Mouse (Mus musculus): Measurements from ENCODE around the gene BC080695. TPM values are rescaled to one million over a fixed set of nuclear protein-coding genes. Genes with fewer than 3 reads are reported as not detected.
"Not testable (repeated sequence)": the region's sequence is repeated elsewhere in the genome, so short reads cannot be mapped to it uniquely, and the experiment has no call there.

Gene BC080695
- polyA plus RNA-seq (2015; fragmentation: Nextera tagmentation; extraction: Ambion mirVana) = not detected in 2 replicates

DNA sequence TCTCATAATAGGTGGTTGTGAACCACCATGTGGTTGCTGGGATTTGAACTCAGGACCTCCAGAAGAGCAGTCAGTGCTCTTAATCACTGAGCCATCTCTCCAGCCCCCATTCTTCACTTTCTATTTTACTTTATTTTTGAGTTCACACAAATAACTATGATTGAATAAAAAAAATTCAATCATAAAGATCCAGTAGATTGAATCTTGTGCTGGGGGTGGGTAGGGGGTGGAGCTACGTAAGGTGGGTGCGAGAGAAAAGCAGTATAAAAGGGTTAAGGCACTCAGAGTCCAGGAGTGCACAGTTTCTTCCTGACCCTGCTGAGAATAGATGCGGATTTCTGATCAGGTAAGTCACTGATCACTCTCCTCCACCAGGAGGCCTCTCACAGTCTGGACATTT is at the start of gene BC080695, which contains the start of gene Gm13057:
Gene BC080695, plus strand, starts transcription at position 301 of the 400 bp plus-strand sequence.
Gene Gm13057, plus strand, starts transcription at position 310 of the 400 bp plus-strand sequence.
- H3K9ac ChIP-seq (replicated peaks; ENCODE audit: low read depth); H3K9me3 ChIP-seq (ENCODE audit: low read length); H3K27me3 ChIP-seq (replicated peaks; ENCODE audit: insufficient read depth, low read length); ATAC-seq; H3K4me1 ChIP-seq (ENCODE audit: insufficient read depth, low read depth, low read length); H3K36me3 ChIP-seq (ENCODE audit: insufficient read depth, low read length); H3K4me2 ChIP-seq (replicated peaks; ENCODE audit: low read depth, low read length); DNase-seq (ENCODE audit: low spot score); H3K27ac ChIP-seq (ENCODE audit: low read length); H3K4me3 ChIP-seq (ENCODE audit: low read depth, low read length): not testable (repeated sequence)
- no CpG with 5 or more reads among the region's 3 CpGs for WGBS

DNA sequence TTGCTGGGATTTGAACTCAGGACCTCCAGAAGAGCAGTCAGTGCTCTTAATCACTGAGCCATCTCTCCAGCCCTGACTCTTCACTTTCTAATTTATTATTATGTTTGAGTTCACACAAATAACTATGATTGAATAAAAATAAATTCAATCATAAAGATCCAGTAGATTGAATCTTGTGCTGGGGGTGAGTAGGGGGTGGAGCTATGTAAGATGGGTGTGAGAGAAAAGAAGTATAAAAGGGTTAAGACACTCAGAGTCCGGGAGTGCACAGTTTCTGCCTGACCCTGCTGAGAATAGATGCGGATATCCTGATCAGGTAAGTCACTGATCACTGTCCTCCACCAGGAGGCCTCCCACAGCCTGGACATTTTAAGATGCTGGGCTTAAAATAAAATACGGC is 40.5 kb upstream of the BC080695 start, which contains the start of gene Gm13043:
Gene Gm13043, plus strand, starts transcription at position 301 of the 400 bp plus-strand sequence.
- Histone ChIP-seq H3K27ac (ENCODE audit: low read length) (no peak within 1 kb of the TSS), H3K36me3 (ENCODE audit: insufficient read depth, low read length) (no peaks in the 10 kb centered on the region), H3K4me1 (ENCODE audit: insufficient read depth, low read depth, low read length) (no peaks in the 10 kb centered on the region), H3K9me3 (ENCODE audit: low read length) (no peaks in the 10 kb centered on the region), H3K4me2 (replicated peaks; ENCODE audit: low read depth, low read length) (no peak within 1 kb of the TSS), H3K27me3 (replicated peaks; ENCODE audit: insufficient read depth, low read length) (no peaks in the 10 kb centered on the region), H3K9ac (replicated peaks; ENCODE audit: low read depth) (no peak within 1 kb of the TSS), H3K4me3 (ENCODE audit: low read depth, low read length) (no peak within 1 kb of the TSS)
- 74% methylated on average over 3 of the region's 3 CpGs for WGBS
- no peak for DNase-seq (ENCODE audit: low spot score)
- no peak for ATAC-seq
- no peak for TF ChIP-seq CTCF (IDR thresholded peaks at IDR 0.05)
- no peak for TF ChIP-seq EP300 (IDR thresholded peaks at IDR 0.05)

DNA sequence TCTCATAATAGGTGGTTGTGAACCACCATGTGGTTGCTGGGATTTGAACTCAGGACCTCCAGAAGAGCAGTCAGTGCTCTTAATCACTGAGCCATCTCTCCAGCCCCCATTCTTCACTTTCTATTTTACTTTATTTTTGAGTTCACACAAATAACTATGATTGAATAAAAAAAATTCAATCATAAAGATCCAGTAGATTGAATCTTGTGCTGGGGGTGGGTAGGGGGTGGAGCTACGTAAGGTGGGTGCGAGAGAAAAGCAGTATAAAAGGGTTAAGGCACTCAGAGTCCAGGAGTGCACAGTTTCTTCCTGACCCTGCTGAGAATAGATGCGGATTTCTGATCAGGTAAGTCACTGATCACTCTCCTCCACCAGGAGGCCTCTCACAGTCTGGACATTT is 15.8 kb upstream of the BC080695 start, which contains the start of gene Gm13040:
Gene Gm13040, plus strand, starts transcription at position 301 of the 400 bp plus-strand sequence.
- ATAC-seq; DNase-seq (ENCODE audit: low spot score); H3K36me3 ChIP-seq (ENCODE audit: insufficient read depth, low read length); H3K4me2 ChIP-seq (replicated peaks; ENCODE audit: low read depth, low read length); H3K9me3 ChIP-seq (ENCODE audit: low read length); H3K4me1 ChIP-seq (ENCODE audit: insufficient read depth, low read depth, low read length); H3K27ac ChIP-seq (ENCODE audit: low read length); H3K9ac ChIP-seq (replicated peaks; ENCODE audit: low read depth); H3K27me3 ChIP-seq (replicated peaks; ENCODE audit: insufficient read depth, low read length); H3K4me3 ChIP-seq (ENCODE audit: low read depth, low read length): not testable (repeated sequence)
- no CpG with 5 or more reads among the region's 3 CpGs for WGBS

DNA sequence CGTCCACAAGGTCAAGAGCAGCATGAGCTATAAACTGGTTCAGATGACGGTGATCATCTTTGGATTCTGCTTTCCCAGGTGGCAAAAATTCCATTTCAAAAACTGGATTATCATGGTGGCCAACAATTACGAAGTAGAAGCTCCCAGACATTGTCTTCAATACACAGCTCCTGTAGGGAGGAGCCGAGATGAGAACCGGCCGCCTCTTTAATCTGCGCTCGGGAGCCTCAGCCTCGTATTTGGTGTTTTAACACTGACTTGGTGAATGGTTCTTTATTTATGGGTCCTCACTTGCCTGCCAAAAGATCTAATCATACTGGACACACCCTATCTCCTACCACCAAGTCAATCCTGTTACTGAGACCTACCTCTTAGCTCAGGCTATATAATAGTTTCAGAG is 60.4 kb downstream of the BC080695 start:
- H3K9ac ChIP-seq (replicated peaks; ENCODE audit: low read depth); H3K4me1 ChIP-seq (ENCODE audit: insufficient read depth, low read depth, low read length); H3K36me3 ChIP-seq (ENCODE audit: insufficient read depth, low read length); DNase-seq (ENCODE audit: low spot score); H3K27me3 ChIP-seq (replicated peaks; ENCODE audit: insufficient read depth, low read length); ATAC-seq; H3K27ac ChIP-seq (ENCODE audit: low read length); H3K4me3 ChIP-seq (ENCODE audit: low read depth, low read length); H3K4me2 ChIP-seq (replicated peaks; ENCODE audit: low read depth, low read length); H3K9me3 ChIP-seq (ENCODE audit: low read length): not testable (repeated sequence)
- 77% methylated on average over 9 of the region's 9 CpGs for WGBS

DNA sequence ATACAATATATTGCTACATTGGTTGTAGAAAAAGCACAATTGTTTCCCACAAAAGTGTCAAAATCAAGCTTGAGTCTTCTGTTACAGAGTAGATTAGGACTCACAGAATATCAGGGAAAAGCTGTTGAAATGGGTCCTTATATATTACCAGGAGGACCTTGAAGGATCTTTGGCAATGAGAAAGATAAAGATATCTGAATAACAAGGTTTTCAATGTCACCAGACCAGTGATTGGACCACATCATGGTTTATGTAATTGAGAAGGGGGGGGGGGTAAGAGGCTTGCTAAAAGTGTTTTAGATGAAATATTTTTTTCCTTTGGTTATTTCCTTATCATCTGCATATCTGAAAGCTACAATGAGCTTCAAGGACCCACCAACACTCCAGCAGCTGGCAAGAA is 63.2 kb downstream of the BC080695 start, which contains the start of gene Gm13083:
Gene Gm13083, plus strand, starts transcription at position 301 of the 400 bp plus-strand sequence.
- H3K36me3 ChIP-seq (ENCODE audit: insufficient read depth, low read length); H3K4me1 ChIP-seq (ENCODE audit: insufficient read depth, low read depth, low read length); DNase-seq (ENCODE audit: low spot score); H3K9ac ChIP-seq (replicated peaks; ENCODE audit: low read depth); H3K9me3 ChIP-seq (ENCODE audit: low read length); H3K27me3 ChIP-seq (replicated peaks; ENCODE audit: insufficient read depth, low read length); ATAC-seq; H3K27ac ChIP-seq (ENCODE audit: low read length); H3K4me2 ChIP-seq (replicated peaks; ENCODE audit: low read depth, low read length); H3K4me3 ChIP-seq (ENCODE audit: low read depth, low read length): not testable (repeated sequence)

DNA sequence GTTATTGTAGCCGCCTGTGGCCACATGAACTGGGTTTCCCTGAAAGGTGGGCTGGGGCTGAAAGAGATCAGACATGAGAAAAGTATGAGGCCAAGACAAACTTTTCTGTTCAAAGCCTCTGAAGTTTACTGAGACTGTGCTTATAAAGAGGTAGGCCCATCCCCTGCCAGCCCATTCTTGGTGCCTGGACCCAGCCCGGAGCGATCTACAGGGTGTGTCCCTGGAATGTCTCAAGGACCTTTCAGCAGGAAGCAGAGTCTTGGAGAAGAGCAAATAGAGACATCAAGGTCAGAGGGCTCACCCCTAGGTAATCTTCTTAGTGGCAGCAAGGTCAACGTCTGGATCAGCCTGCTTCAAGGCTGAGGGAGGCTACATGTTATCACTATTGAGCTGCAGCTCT is 66.6 kb downstream of the BC080695 start:
- H3K9ac ChIP-seq (replicated peaks; ENCODE audit: low read depth); H3K4me3 ChIP-seq (ENCODE audit: low read depth, low read length); H3K27ac ChIP-seq (ENCODE audit: low read length); H3K36me3 ChIP-seq (ENCODE audit: insufficient read depth, low read length); DNase-seq (ENCODE audit: low spot score); H3K4me1 ChIP-seq (ENCODE audit: insufficient read depth, low read depth, low read length); H3K4me2 ChIP-seq (replicated peaks; ENCODE audit: low read depth, low read length); H3K27me3 ChIP-seq (replicated peaks; ENCODE audit: insufficient read depth, low read length); ATAC-seq; H3K9me3 ChIP-seq (ENCODE audit: low read length): not testable (repeated sequence)
- WGBS = 66% methylated on average over 4 of the region's 4 CpGs

Other genes with a start within 250 kb of the BC080695 start
- gene Lrrc38, start 201.9 kb upstream of the BC080695 start, polyA plus RNA-seq (2015; fragmentation: Nextera tagmentation; extraction: Ambion mirVana) = not detected in 2 replicates
- gene Pramel1, start 157.3 kb upstream of the BC080695 start, polyA plus RNA-seq (2015; fragmentation: Nextera tagmentation; extraction: Ambion mirVana) = not detected in 2 replicates
- 9.2 and 10.2 TPM in 2 replicates for gene Pramef8, start 139.3 kb upstream of the BC080695 start, polyA plus RNA-seq (2015; fragmentation: Nextera tagmentation; extraction: Ambion mirVana)
- gene Oog4, start 101.4 kb upstream of the BC080695 start, polyA plus RNA-seq (2015; fragmentation: Nextera tagmentation; extraction: Ambion mirVana) = not detected in 2 replicates
- not detected in 2 replicates for gene Gm13043, start 40.4 kb upstream of the BC080695 start, polyA plus RNA-seq (2015; fragmentation: Nextera tagmentation; extraction: Ambion mirVana)
- not detected in 2 replicates for gene Gm13040, start 15.7 kb upstream of the BC080695 start, polyA plus RNA-seq (2015; fragmentation: Nextera tagmentation; extraction: Ambion mirVana)
- not detected in 2 replicates for gene Gm13057, start within 50 bp of the BC080695 start, polyA plus RNA-seq (2015; fragmentation: Nextera tagmentation; extraction: Ambion mirVana)
- gene Gm13083, start 63.3 kb downstream of the BC080695 start, polyA plus RNA-seq (2015; fragmentation: Nextera tagmentation; extraction: Ambion mirVana) = not detected in 2 replicates
- gene Gm13088, start 105.5 kb downstream of the BC080695 start, polyA plus RNA-seq (2015; fragmentation: Nextera tagmentation; extraction: Ambion mirVana) = not detected in 2 replicates
- gene Gm13089, start 151.0 kb downstream of the BC080695 start, polyA plus RNA-seq (2015; fragmentation: Nextera tagmentation; extraction: Ambion mirVana) = not detected in 2 replicates
- gene Gm13078, start 167.8 kb downstream of the BC080695 start, polyA plus RNA-seq (2015; fragmentation: Nextera tagmentation; extraction: Ambion mirVana) = not detected in 2 replicates
- gene Gm13023, start 237.7 kb downstream of the BC080695 start, polyA plus RNA-seq (2015; fragmentation: Nextera tagmentation; extraction: Ambion mirVana) = not detected in 2 replicates